Mouse (Mus musculus) midbrain, postnatal 0 days (tissue): ENCODE measurements at regions not wholly inside any gene's neighbourhood (a gene's known extent, or its start where the extent isn't known, plus 50 kb on each side); places are given as distances from the start of the nearest gene placed in this dataset.
A peak's percentile ranks its signal among the peaks of the same experiment; 100 is the strongest.

ENCODE experiments used
- ATAC-seq: fragments of 200-750 bp; cut with Nextera tagmentation; 2 replicates; pipeline ENCODE4 v1.8.0; 2017; ENCODE audit warnings: moderate number of reproducible peaks, mild to moderate bottlenecking, moderate TSS enrichment, moderate library complexity; ENCODE audit not compliant: low FRiP score
- DNase-seq: peaks from one replicate; pipeline ENCODE4 v3.0.0-alpha.2; 2015; ENCODE audit warnings: low spot score
- H3K27ac ChIP-seq: fragments of 300-500 bp; sonication (generic); 2 replicates; pipeline ENCODE4 v1.5.1; 2014; ENCODE audit warnings: low read depth, mild to moderate bottlenecking, low read length, mixed read lengths
- H3K27me3 ChIP-seq: fragments of 300-500 bp; sonication (generic); 2 replicates; pipeline ENCODE4 v1.6.1; 2014; ENCODE audit warnings: low read length, control low read depth, mixed read lengths; ENCODE audit not compliant: insufficient read depth
- H3K36me3 ChIP-seq: fragments of 300-500 bp; sonication (generic); 2 replicates; pipeline ENCODE4 v1.6.1; 2014; ENCODE audit warnings: low read length, control low read depth, mixed read lengths; ENCODE audit not compliant: insufficient read depth
- H3K4me1 ChIP-seq: fragments of 300-500 bp; sonication (generic); 2 replicates; pipeline ENCODE4 v1.6.1; 2014; ENCODE audit warnings: mild to moderate bottlenecking, control low read depth, antibody characterized with exemption, low read length, mixed read lengths; ENCODE audit not compliant: insufficient read depth
- H3K4me2 ChIP-seq: fragments of 300-500 bp; sonication (generic); 2 replicates; pipeline ENCODE4 v1.6.1; 2014; ENCODE audit warnings: low read depth, mild to moderate bottlenecking, low read length, mixed read lengths; ENCODE audit not compliant: poor library complexity, severe bottlenecking
- H3K4me3 ChIP-seq: fragments of 300-500 bp; sonication (generic); 2 replicates; pipeline ENCODE4 v1.5.1; 2014; ENCODE audit warnings: low read depth, mild to moderate bottlenecking, low read length, moderate library complexity
- H3K9ac ChIP-seq: fragments of 300-500 bp; sonication (generic); replicated peaks from 2 replicates; pipeline ENCODE4 v1.6.1; 2014; ENCODE audit warnings: mild to moderate bottlenecking, low read length, moderate library complexity, mixed read lengths; ENCODE audit not compliant: poor library complexity, severe bottlenecking
- H3K9me3 ChIP-seq: fragments of 300-500 bp; sonication (generic); 2 replicates; pipeline ENCODE4 v1.6.1; 2016; ENCODE audit warnings: low read length, control low read depth
- CTCF ChIP-seq: IDR thresholded peaks from 2 replicates; pipeline ENCODE4 v1.5.1; 2016; ENCODE audit warnings: antibody characterized with exemption, mild to moderate bottlenecking
- WGBS: fragments of 180-500 bp; shearing (Covaris S2); extraction: QIAGEN DNeasy Blood & Tissue Kit; methylation state at CpG from one replicate; pipeline ENCODE4 v1.1.7; 2014; 5-methylcytosine and 5-hydroxymethylcytosine counted together

DNA sequence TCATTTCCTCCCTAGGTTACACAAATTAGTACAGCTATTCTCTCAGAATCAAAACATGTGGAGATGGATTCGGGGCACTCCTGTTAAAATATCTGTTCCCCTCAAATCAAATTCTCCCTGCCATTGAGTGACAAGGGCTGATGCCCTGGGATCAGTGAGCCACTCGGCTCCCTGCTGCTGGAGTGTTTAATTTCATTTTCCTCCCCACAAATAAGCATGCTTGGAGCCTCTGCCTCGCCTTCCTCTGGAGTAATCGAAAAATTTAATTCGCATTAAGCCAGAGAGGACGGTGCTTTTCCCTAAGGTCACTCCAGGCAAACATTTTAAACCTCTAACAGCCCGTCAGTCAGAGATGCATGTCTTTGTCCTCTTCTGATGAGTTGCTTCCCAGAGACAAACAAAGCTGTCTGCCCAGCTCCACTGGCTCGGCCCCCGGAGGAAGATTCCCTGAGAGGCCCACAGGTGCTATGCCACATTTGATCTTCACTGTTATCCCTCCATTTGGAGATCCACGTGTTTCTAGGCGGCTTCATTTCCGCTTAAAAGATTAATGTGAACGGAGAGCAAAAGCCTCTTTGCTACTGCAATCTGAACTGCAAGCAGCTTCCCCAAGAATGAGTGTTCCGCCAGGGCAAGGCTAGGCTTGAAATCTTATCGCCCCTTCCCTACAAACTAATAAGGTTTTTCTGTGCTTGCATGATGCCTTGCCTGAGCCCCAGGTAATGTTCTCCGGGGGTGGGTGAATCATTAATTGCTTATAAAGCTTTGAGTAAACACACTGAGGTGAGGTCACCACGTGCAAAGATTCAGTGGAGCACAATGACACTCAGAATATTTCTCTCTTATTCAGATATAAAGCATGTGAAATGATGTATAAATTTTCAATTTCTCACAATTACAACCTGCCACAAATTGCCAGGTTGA is 95.8 kb upstream of the Slc24a5 start:
- ATAC-seq (no peak), DNase-seq (peak; percentile 15)
- no peak overlapping the region for H3K27ac ChIP-seq
- no peaks in the 10 kb centered on the region for H3K4me1 ChIP-seq
- H3K9me3 ChIP-seq, result no peaks in the 10 kb centered on the region
- no peak overlapping the region for H3K9ac ChIP-seq
- TF ChIP-seq CTCF, result no peak
- WGBS, result 20% methylated on average over 17 of the region's 17 CpGs
- H3K27me3 ChIP-seq, result no peaks in the 10 kb centered on the region
- no peak overlapping the region for H3K4me3 ChIP-seq
- no peaks in the 10 kb centered on the region for H3K36me3 ChIP-seq
- H3K4me2 ChIP-seq, result no peak overlapping the region

DNA sequence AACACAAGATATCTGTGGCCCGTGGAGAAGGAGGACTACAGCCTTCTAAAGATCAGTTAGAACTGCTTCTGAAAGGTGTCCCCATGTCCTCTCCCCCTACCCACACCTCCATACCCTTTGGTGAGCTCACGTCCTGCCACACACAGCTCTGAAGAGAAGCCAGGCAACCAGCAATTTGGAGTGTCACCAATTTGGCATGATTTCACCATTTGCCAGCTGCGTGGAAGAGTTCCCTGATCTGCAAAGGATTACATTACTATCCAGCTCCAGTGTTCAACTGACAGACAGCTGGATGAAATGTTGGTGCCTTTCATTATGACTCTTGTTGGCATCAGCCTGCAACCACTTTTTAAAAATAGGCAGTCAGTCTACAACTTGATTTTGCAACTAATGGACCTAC is 92.8 kb upstream of the Slc24a5 start:
- Histone ChIP-seq H3K9me3 (no peaks in the 10 kb centered on the region), H3K9ac (no peak overlapping the region), H3K27me3 (no peaks in the 10 kb centered on the region), H3K4me3 (no peak overlapping the region), H3K27ac (no peak overlapping the region), H3K36me3 (no peaks in the 10 kb centered on the region), H3K4me2 (no peak overlapping the region), H3K4me1 (no peaks in the 10 kb centered on the region)
- DNase-seq (peak; percentile 21), ATAC-seq (no peak)
- 71% methylated on average over 3 of the region's 3 CpGs for WGBS
- TF ChIP-seq CTCF, result no peak

DNA sequence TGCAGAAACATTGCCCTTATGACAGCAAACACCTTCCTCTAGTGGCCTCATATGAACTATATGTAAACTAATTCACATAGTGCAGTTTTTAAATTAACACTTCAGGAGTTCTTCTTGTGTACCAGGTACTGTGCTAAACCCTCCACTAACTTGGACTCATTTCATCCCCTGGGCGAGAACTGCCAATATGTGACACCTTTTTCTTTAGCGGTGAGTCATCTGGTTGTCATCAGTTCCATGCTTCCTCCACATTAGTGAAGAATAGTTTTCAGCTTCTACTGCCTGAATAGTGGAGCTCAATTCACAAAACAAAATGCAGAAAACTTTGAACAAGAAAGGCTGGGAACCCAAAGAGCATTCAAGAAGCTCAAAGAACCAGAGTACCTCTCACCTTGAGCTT is 76.9 kb upstream of the Slc24a5 start:
- H3K9me3 ChIP-seq, result no peaks in the 10 kb centered on the region
- no peak overlapping the region for H3K9ac ChIP-seq
- H3K36me3 ChIP-seq, result no peaks in the 10 kb centered on the region
- no peaks in the 10 kb centered on the region for H3K4me1 ChIP-seq
- H3K27me3 ChIP-seq, result no peaks in the 10 kb centered on the region
- no peak for DNase-seq
- no peak overlapping the region for H3K27ac ChIP-seq
- H3K4me3 ChIP-seq, result no peak overlapping the region
- 94% methylated on average over 2 of the region's 2 CpGs for WGBS
- no peak for ATAC-seq
- TF ChIP-seq CTCF, result no peak
- H3K4me2 ChIP-seq, result no peak overlapping the region

DNA sequence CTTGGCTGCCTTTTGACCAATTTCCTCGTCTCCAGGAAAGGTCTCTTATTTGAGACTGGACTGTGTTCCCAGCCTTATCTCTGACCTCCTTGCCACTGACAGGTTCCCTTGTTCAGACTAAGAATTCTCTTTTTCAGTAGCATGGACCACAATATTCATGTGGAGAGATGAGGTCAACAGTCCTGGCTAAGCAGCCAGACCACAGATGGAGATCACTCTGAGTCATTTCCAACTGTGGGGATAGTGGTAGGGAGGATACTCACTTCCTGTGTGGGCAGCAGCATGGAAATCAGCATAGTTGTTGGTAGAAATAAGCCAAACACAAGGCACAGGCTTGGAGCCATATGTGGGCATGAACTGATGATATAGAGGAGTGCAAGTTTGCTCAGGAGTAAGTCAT is 52.9 kb upstream of the Slc24a5 start:
- 88% methylated on average over 1 of the region's 1 CpGs for WGBS
- no peaks in the 10 kb centered on the region for H3K36me3 ChIP-seq
- no peak for DNase-seq
- H3K4me2 ChIP-seq, result no peak overlapping the region
- no peaks in the 10 kb centered on the region for H3K27me3 ChIP-seq
- no peaks in the 10 kb centered on the region for H3K4me1 ChIP-seq
- H3K9ac ChIP-seq, result no peak overlapping the region
- ATAC-seq, result no peak
- no peak overlapping the region for H3K27ac ChIP-seq
- no peak for TF ChIP-seq CTCF
- no peaks in the 10 kb centered on the region for H3K9me3 ChIP-seq
- no peak overlapping the region for H3K4me3 ChIP-seq

DNA sequence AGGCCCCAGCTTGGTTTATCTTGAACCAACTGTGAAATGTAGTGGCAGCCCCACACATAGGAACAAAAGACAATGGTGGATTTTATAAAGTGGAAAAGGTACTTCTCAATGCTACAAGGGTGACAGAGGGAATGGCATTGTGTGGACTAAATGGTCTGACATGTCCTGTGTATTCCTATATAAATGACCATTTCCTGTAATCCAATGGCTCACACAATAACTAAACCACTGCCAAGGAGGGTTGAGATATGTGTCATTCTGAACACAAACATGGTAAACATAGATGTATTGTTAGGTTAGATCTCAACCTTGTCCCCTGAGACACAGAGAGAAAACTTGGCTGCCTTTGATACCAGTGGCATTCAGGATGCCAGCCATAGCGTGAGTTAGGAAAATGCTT is 51.0 kb upstream of the Slc24a5 start:
- ATAC-seq, result no peak
- no peak overlapping the region for H3K4me2 ChIP-seq
- TF ChIP-seq CTCF, result no peak
- H3K4me3 ChIP-seq, result no peak overlapping the region
- WGBS, result 90% methylated on average over 1 of the region's 1 CpGs
- no peak overlapping the region for H3K27ac ChIP-seq
- H3K27me3 ChIP-seq, result no peaks in the 10 kb centered on the region
- H3K36me3 ChIP-seq, result no peaks in the 10 kb centered on the region
- H3K9me3 ChIP-seq, result no peaks in the 10 kb centered on the region
- no peaks in the 10 kb centered on the region for H3K4me1 ChIP-seq
- DNase-seq, result no peak
- no peak overlapping the region for H3K9ac ChIP-seq
